Mouse (Mus musculus) myocyte (in vitro differentiated cells): Measurements from ENCODE around the gene Pym1.

Source experiments
- CEBPB ChIP-seq: IDR thresholded peaks from 2 replicates; pipeline ENCODE4 v1.6.1; 2011; ENCODE audit warnings: mild to moderate bottlenecking, moderate library complexity; ENCODE audit not compliant: poor library complexity, insufficient read depth, severe bottlenecking
- MYOD1 ChIP-seq, 3 experiments: IDR thresholded peaks; one replicate each; pipeline ENCODE4 v1.6.1; 2011; ENCODE audit warnings: control low read depth in 2 of 3, low read depth in 2 of 3, mild to moderate bottlenecking in 2 of 3, moderate library complexity in 1 of 3; ENCODE audit not compliant: insufficient read length in 2 of 3, control insufficient read depth in 1 of 3
- POLR2A ChIP-seq: IDR thresholded peaks from one replicate; pipeline ENCODE4 v1.6.1; 2011; ENCODE audit warnings: low read depth, mild to moderate bottlenecking, control low read depth, moderate library complexity; ENCODE audit not compliant: insufficient read length
- POLR2AphosphoS2 ChIP-seq: IDR thresholded peaks from one replicate; pipeline ENCODE4 v1.6.1; 2011; ENCODE audit warnings: low read depth, control low read depth; ENCODE audit not compliant: insufficient read length
- SRF ChIP-seq: IDR thresholded peaks from one replicate; pipeline ENCODE4 v1.6.1; 2011; ENCODE audit warnings: low read depth; ENCODE audit not compliant: control insufficient read depth, insufficient read length

- TF ChIP-seq POLR2AphosphoS2 (no peak), POLR2A (no peak), SRF (no peak), CEBPB (no peak), MYOD1 (IDR thresholded peaks at IDR 0.05; ENCODE audit: control insufficient read depth in 1 of 3, insufficient read length in 2 of 3, low read depth in 2 of 3) (no peak)
Measured at GRCm38 (mm10) chr10:128803361-128803760, 55.7 kb downstream of the Pym1 start.
